Mouse (Mus musculus): Measurements from ENCODE around the gene Zbtb7b. TPM values are rescaled to one million over a fixed set of nuclear protein-coding genes. Genes with fewer than 3 reads are reported as not detected.
A peak's percentile ranks its signal among the peaks of the same experiment; 100 is the strongest.

The Zbtb7b gene
- polyA plus RNA-seq, 1 experiment: 47.0 TPM

- Histone ChIP-seq H3K4me3 (peak overlapping the region; percentile 99), H3K79me2 (ENCODE audit: control insufficient read depth, insufficient read depth) (peaks cover 12% of the 10 kb centered on the region)
- no peak for TF ChIP-seq POLR2A (IDR thresholded peaks at IDR 0.05; ENCODE audit: insufficient read length, low read depth)
- peak in 1 of 3 experiments; percentile 3 for TF ChIP-seq MYOD1 (IDR thresholded peaks at IDR 0.05; ENCODE audit: control insufficient read depth in 1 of 3, insufficient read length in 2 of 3, low read depth in 2 of 3)
- TF ChIP-seq MYOG (IDR thresholded peaks at IDR 0.05; ENCODE audit: control insufficient read depth in 1 of 3, insufficient read depth in 1 of 3, insufficient read length in 2 of 3, low read depth in 2 of 3): no peak
- no peak for TF ChIP-seq TCF3 (IDR thresholded peaks at IDR 0.05; ENCODE audit: insufficient read length, low read depth)
- no peak for TF ChIP-seq REST (IDR thresholded peaks at IDR 0.05; ENCODE audit: insufficient read depth, insufficient read length)
- peak; percentile 33 for TF ChIP-seq POLR2AphosphoS2 (IDR thresholded peaks at IDR 0.05; ENCODE audit: insufficient read length, low read depth)
- no peak for TF ChIP-seq SRF (IDR thresholded peaks at IDR 0.05; ENCODE audit: control insufficient read depth, insufficient read length, low read depth)
Observed at GRCm38 (mm10) chr3:89395806-89396653, 1.5 kb upstream of the Zbtb7b start.

GRCm38 (mm10) chr3:89395419-89395805 is 836 bp upstream of the Zbtb7b start:
- TF ChIP-seq MYOD1 (IDR thresholded peaks at IDR 0.05; ENCODE audit: control insufficient read depth in 1 of 3, insufficient read length in 2 of 3, low read depth in 2 of 3) (no peak), REST (IDR thresholded peaks at IDR 0.05; ENCODE audit: insufficient read depth, insufficient read length) (no peak), TCF12 (IDR thresholded peaks at IDR 0.05; ENCODE audit: insufficient read depth, poor library complexity, severe bottlenecking) (no peak), MYOG (IDR thresholded peaks at IDR 0.05; ENCODE audit: control insufficient read depth in 1 of 3, insufficient read depth in 1 of 3, insufficient read length in 2 of 3, low read depth in 2 of 3) (no peak), POLR2A (IDR thresholded peaks at IDR 0.05; ENCODE audit: insufficient read length, low read depth) (no peak), E2F4 (IDR thresholded peaks at IDR 0.05; ENCODE audit: insufficient read depth) (no peak), POLR2AphosphoS2 (IDR thresholded peaks at IDR 0.05; ENCODE audit: insufficient read length, low read depth) (no peak), CEBPB (IDR thresholded peaks at IDR 0.05; ENCODE audit: insufficient read depth, poor library complexity, severe bottlenecking) (no peak), USF1 (IDR thresholded peaks at IDR 0.05; ENCODE audit: low read depth) (no peak), MAX (IDR thresholded peaks at IDR 0.05; ENCODE audit: low read depth) (no peak), SRF (IDR thresholded peaks at IDR 0.05; ENCODE audit: control insufficient read depth, insufficient read length, low read depth) (no peak), TCF3 (IDR thresholded peaks at IDR 0.05; ENCODE audit: insufficient read length, low read depth) (no peak)

More at GRCm38 (mm10) chr3:89395806-89396653, 1.5 kb upstream of the Zbtb7b start:
- Histone ChIP-seq H3K4me2 (ENCODE audit: low read depth) (peak overlapping the region; percentile 90), H3K36me3 (ENCODE audit: control insufficient read depth, insufficient read depth) (no peaks in the 10 kb centered on the region), H3K27me3 (ENCODE audit: control insufficient read depth, insufficient read depth, insufficient read length) (no peaks in the 10 kb centered on the region), H3ac (ENCODE audit: control insufficient read depth, insufficient read length) (no peak overlapping the region)

GRCm38 (mm10) chr3:89394894-89395256 is 299 bp upstream of the Zbtb7b start:
- Histone ChIP-seq H3K27me3 (ENCODE audit: control insufficient read depth, insufficient read depth, insufficient read length) (no peaks in the 10 kb centered on the region), H3K36me3 (ENCODE audit: control insufficient read depth, insufficient read depth) (no peaks in the 10 kb centered on the region), H3ac (ENCODE audit: control insufficient read depth, insufficient read length) (no peak overlapping the region), H3K79me2 (ENCODE audit: control insufficient read depth, insufficient read depth) (peaks cover 22% of the 10 kb centered on the region), H3K4me2 (ENCODE audit: low read depth) (peak overlapping the region; percentile 90), H3K4me3 (peak overlapping the region; percentile 99)
- TF ChIP-seq POLR2A (IDR thresholded peaks at IDR 0.05; ENCODE audit: insufficient read length, low read depth) (peak; percentile 51), MAX (IDR thresholded peaks at IDR 0.05; ENCODE audit: low read depth) (no peak)

More at GRCm38 (mm10) chr3:89395419-89395805, 836 bp upstream of the Zbtb7b start:
- H3K4me2 ChIP-seq (ENCODE audit: low read depth): peak overlapping the region; percentile 90
- peaks cover 17% of the 10 kb centered on the region for H3K79me2 ChIP-seq (ENCODE audit: control insufficient read depth, insufficient read depth)
- H3K27me3 ChIP-seq (ENCODE audit: control insufficient read depth, insufficient read depth, insufficient read length): no peaks in the 10 kb centered on the region
- peak overlapping the region; percentile 99 for H3K4me3 ChIP-seq
- H3ac ChIP-seq (ENCODE audit: control insufficient read depth, insufficient read length): no peak overlapping the region
- H3K36me3 ChIP-seq (ENCODE audit: control insufficient read depth, insufficient read depth): no peaks in the 10 kb centered on the region

GRCm38 (mm10) chr3:89393605-89394004 is 971 bp downstream of the Zbtb7b start:
- Histone ChIP-seq H3K36me3 (ENCODE audit: control insufficient read depth, insufficient read depth) (no peaks in the 10 kb centered on the region), H3K79me2 (ENCODE audit: control insufficient read depth, insufficient read depth) (peaks cover 35% of the 10 kb centered on the region), H3K4me2 (ENCODE audit: low read depth) (peak overlapping the region; percentile 90), H3ac (ENCODE audit: control insufficient read depth, insufficient read length) (peak overlapping the region; percentile 66), H3K27me3 (ENCODE audit: control insufficient read depth, insufficient read depth, insufficient read length) (no peaks in the 10 kb centered on the region), H3K4me3 (peak overlapping the region; percentile 99)
- TF ChIP-seq MAX (IDR thresholded peaks at IDR 0.05; ENCODE audit: low read depth) (no peak), POLR2AphosphoS2 (IDR thresholded peaks at IDR 0.05; ENCODE audit: insufficient read length, low read depth) (peak; percentile 55), MYOD1 (IDR thresholded peaks at IDR 0.05; ENCODE audit: control insufficient read depth in 1 of 3, insufficient read length in 2 of 3, low read depth in 2 of 3) (peak in 1 of 3 experiments; percentile 18), USF1 (IDR thresholded peaks at IDR 0.05; ENCODE audit: low read depth) (no peak), TCF3 (IDR thresholded peaks at IDR 0.05; ENCODE audit: insufficient read length, low read depth) (no peak), REST (IDR thresholded peaks at IDR 0.05; ENCODE audit: insufficient read depth, insufficient read length) (no peak), SRF (IDR thresholded peaks at IDR 0.05; ENCODE audit: control insufficient read depth, insufficient read length, low read depth) (peak; percentile 78), POLR2A (IDR thresholded peaks at IDR 0.05; ENCODE audit: insufficient read length, low read depth) (peak; percentile 48), CEBPB (IDR thresholded peaks at IDR 0.05; ENCODE audit: insufficient read depth, poor library complexity, severe bottlenecking) (no peak), TCF12 (IDR thresholded peaks at IDR 0.05; ENCODE audit: insufficient read depth, poor library complexity, severe bottlenecking) (no peak), MYOG (IDR thresholded peaks at IDR 0.05; ENCODE audit: control insufficient read depth in 1 of 3, insufficient read depth in 1 of 3, insufficient read length in 2 of 3, low read depth in 2 of 3) (peak in 1 of 3 experiments; percentile 23), E2F4 (IDR thresholded peaks at IDR 0.05; ENCODE audit: insufficient read depth) (no peak)

All from myocyte (in vitro differentiated cells).